1 mouse cellular context compared by ENCODE assay signal in genomic region chr3:108166486-108167211, GRCm38 (mm10).
A peak's percentile ranks its signal among the peaks of the same experiment; 100 is the strongest.
TF ChIP-seq lines count a peak whose summit lies in the region.

No protein-coding gene starts in this region.

TF ChIP-seq in CH12.LX, 34 proteins besides CTCF, POLR2A, EP300 and RAD21:
- peak; percentile 55; the same call in 1 of the 2 replicates for TF ChIP-seq UBTF (IDR thresholded peaks at IDR 0.05; ENCODE audit: low read depth, low read length)
- TF ChIP-seq TCF12 (IDR thresholded peaks at IDR 0.05; ENCODE audit: low read depth, low read length): peak; percentile 92
- TF ChIP-seq MEF2A (IDR thresholded peaks at IDR 0.05; ENCODE audit: borderline replicate concordance, low read depth, low read length): peak; percentile 49; the same call in 1 of the 2 replicates
- TF ChIP-seq MAZ (IDR thresholded peaks at IDR 0.05; ENCODE audit: low read depth, low read length): peak; percentile 66; the same call in 1 of the 2 replicates
- peak; percentile 55 for TF ChIP-seq SMC3 (IDR thresholded peaks at IDR 0.05; ENCODE audit: low read depth, low read length)
- TF ChIP-seq ZC3H11A (IDR thresholded peaks at IDR 0.05; ENCODE audit: low read depth, low read length): no peak
- peak; percentile 54 for TF ChIP-seq ELF1 (IDR thresholded peaks at IDR 0.05; ENCODE audit: low read depth, low read length)
- TF ChIP-seq PAX5 (IDR thresholded peaks at IDR 0.05; ENCODE audit: low read length): no peak
- TF ChIP-seq IRF4 (IDR thresholded peaks at IDR 0.05; ENCODE audit: low read depth, low read length): peak; percentile 12; the same call in 1 of the 2 replicates
- TF ChIP-seq USF2 (conservative IDR thresholded peaks at IDR 0.05; ENCODE audit: low read depth, low read length): no peak
- no peak for TF ChIP-seq ZNF384 (IDR thresholded peaks at IDR 0.05; ENCODE audit: low read depth, low read length)
- TF ChIP-seq E2F4 (IDR thresholded peaks at IDR 0.05; ENCODE audit: insufficient replicate concordance, low read depth, low read length): no peak
- TF ChIP-seq BHLHE40 (IDR thresholded peaks at IDR 0.05; ENCODE audit: low read depth, low read length): peak; percentile 35; the same call in 1 of the 2 replicates
- no peak for TF ChIP-seq SIN3A (IDR thresholded peaks at IDR 0.05; ENCODE audit: low read length)
- peak; percentile 83 for TF ChIP-seq ETS1 (conservative IDR thresholded peaks at IDR 0.05; ENCODE audit: low read depth, low read length)
- TF ChIP-seq HCFC1 (IDR thresholded peaks at IDR 0.05; ENCODE audit: low read depth, low read length): 0 out of 2 replicates have a peak, but pooled peaks have one; percentile 52
